Mouse (Mus musculus) gastrocnemius, adult 2 months (tissue): Measurements from ENCODE around the gene D630045J12Rik. TPM values are rescaled to one million over a fixed set of nuclear protein-coding genes. Genes with fewer than 3 reads are reported as not detected.

Source experiments
- DNase-seq: peaks from one replicate; pipeline ENCODE4 v3.0.0; 2022
- H3K27ac ChIP-seq: fragments of 200-600 bp; 2 replicates; pipeline ENCODE4 v1.8.1; 2022; ENCODE audit warnings: mild to moderate bottlenecking
- H3K4me3 ChIP-seq: fragments of 200-600 bp; 2 replicates; pipeline ENCODE4 v1.8.1; 2022; ENCODE audit warnings: mild to moderate bottlenecking, moderate library complexity
- CTCF ChIP-seq: fragments of 200-600 bp; IDR thresholded peaks from 2 replicates; pipeline ENCODE4 v1.8.1; 2022; ENCODE audit warnings: antibody characterized with exemption, mild to moderate bottlenecking, moderate library complexity
- intact Hi-C: fragments of 180-260 bp; cut with DNase I; formaldehyde crosslinking; loops from one replicate; pipeline ENCODE4 v1.15.1; 2025
- total RNA-seq, 2 experiments: library from RNA; stranded (reverse); gene quantifications; 2 replicates each; pipeline ENCODE4 v1.2.3; 2021

D630045J12Rik gene
- total RNA-seq, 2 experiments from 2014 or later, result 0.26 to 0.47 TPM

DNA sequence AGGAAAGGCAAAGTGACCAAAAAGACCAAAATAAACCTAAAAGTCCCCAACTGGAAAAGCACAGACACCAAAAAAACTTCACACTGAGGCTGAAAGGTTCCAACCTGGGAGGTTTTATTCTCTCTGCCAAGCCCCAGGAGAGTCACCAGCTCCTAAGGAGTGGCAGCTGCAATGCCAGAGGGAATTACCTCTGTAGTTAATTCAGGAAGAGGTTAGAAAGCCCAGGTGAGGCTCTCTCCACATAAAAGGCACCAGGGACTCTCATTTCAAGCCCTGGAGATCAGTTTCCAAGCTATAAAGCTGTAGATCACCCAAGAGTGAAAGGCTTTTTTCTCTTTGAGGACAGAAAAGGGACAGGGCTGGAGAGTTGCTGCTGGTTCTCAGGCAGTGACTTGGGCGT lies 55.1 kb downstream of the D630045J12Rik start:
- TF ChIP-seq CTCF, result no peak
- intact Hi-C loops, result no loop called here
- H3K27ac ChIP-seq, result no peak overlapping the region
- DNase-seq, result no peak
- H3K4me3 ChIP-seq, result no peak overlapping the region

DNA sequence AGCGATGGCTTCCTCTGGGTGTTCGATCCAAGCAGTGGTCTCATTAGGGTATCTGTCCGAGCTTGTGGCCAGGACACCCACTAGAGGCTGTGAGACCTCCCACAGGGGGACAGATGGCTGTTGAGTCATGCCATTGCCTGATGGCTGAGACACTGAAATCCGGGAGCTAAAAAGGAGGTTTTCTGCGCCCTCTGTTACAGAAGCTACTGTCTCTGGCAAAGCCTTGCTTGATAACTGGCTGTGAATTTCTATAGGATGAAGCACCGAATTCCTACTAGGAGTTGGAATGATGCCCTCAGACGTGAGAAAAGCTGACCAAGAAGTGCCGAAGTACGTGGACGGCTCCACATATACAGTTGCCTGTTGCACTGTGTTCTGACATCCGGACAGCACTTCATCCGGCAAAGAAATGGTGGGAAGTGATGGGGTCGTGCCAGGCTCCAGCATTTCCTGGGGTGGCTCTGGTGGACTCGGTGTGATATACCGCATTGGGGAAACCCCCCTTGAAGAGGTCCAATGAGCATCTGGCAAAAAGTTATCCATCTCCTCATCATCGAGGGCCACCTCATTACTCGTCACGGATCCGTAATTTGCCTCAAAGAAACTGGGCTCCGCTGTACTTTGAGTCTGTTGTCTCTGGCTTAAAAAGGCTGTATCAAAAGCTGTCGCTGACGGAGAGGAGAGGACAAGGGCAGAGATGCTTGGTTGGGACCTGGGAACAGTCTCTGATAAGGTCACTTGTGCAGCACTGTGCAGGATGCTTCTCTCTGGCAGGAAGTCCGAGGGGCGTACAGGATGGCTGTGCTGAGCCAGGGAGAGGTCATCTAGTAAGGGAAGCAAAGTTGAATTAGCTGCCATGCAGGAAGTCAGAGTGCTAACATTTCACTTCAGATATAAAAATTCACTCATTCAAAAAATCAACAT lies 57.3 kb downstream of the D630045J12Rik start:
- TF ChIP-seq CTCF, result no peak
- no peak for DNase-seq
- intact Hi-C loops, result no loop called here
- Histone ChIP-seq H3K4me3 (no peak overlapping the region), H3K27ac (no peak overlapping the region)

DNA sequence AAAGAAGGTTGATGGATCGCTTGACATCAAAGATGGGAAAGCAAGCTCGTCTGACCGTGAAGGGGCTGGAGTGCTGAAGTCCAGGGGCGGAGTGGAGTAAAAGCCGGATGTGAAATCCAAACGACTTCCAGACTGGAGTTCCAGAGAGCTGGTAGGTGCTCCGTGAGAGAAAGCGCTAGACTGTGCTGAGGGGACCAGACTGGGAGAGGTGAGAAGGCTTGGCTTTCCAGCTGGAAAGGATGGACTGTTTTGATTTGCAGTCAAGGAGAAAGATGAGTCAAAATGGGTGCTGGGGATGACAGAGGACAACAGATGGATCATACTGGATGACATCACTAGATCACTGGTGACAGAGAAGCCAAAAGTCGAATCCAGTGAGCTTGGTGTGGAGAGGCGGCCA lies 58.5 kb downstream of the D630045J12Rik start:
- no peak for TF ChIP-seq CTCF
- Histone ChIP-seq H3K27ac (no peak overlapping the region), H3K4me3 (no peak overlapping the region)
- intact Hi-C loops, result no loop called here
- DNase-seq, result no peak

DNA sequence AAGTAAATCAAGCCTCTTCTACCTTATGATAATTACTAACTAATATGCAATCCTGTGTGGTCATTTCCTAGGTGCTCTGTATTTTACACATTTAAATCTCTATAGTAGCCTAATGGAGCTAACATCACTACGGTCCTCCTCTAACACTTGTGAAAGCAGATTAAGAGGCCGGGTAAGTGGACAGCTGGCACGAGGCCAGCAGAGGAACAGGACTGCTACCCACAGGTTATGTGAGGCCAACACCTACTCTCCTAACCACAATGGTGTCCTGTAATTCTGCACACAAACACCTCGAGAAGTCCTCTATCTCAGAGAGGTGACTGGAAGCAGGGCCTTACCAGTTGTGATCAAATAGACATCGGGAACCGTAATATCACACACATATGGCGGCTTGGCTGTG lies 59.8 kb downstream of the D630045J12Rik start:
- intact Hi-C loops, result no loop called here
- no peak for TF ChIP-seq CTCF
- Histone ChIP-seq H3K4me3 (no peak overlapping the region), H3K27ac (no peak overlapping the region)
- DNase-seq, result no peak

DNA sequence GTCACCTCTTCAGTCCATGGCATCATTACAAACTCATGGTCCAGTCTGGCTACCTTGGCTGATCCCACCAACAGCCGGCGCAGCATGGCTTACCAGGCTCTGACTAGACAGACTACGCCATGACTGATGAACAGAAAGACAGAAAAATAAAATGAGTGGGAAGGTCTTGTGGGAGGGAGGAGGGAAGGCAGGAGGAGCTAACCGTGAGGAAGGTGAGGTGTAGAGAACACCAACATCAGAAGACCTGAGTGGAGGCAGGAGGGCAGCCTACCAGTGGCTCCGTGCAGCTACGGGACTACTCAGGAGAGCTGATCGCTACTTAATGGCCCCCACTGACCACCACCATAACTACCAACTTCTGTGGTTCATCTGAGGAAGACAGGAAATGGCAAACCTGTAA lies 60.9 kb downstream of the D630045J12Rik start:
- no peak overlapping the region for H3K27ac ChIP-seq
- H3K4me3 ChIP-seq, result no peak overlapping the region
- TF ChIP-seq CTCF, result no peak
- DNase-seq, result no peak
- intact Hi-C loops, result no loop called here

DNA sequence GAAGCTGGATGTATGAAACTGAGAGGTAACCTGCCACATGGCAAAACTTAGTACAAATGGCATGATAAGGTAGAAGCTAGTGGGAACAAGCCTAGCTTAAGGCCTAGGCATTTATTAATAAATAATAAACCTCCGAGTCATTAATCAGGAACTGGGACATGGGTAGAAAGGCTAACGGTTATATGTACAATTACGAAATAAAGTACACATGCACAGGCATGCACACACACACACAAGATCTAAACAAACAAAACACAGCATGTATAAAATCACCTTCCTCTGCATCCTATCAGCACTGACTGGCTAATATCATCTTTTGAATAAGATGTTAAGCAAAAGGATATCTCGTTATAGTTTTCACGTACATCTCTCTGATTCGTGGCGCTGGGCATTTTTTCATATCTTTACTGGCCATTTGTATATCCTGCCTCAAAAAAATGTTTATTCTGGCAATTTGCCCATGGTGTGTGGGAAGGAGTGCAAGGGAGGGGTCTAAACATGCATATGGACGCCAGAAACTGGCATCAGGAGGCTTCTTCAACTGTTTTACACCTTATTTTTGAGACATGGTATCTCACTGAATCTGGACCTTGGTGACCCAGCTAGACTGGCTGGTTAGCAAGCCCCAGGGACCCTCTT lies 67.4 kb downstream of the D630045J12Rik start:
- no peak for DNase-seq
- no peak for TF ChIP-seq CTCF
- intact Hi-C loops, result no loop called here
- H3K4me3 ChIP-seq, result no peak overlapping the region
- no peak overlapping the region for H3K27ac ChIP-seq

DNA sequence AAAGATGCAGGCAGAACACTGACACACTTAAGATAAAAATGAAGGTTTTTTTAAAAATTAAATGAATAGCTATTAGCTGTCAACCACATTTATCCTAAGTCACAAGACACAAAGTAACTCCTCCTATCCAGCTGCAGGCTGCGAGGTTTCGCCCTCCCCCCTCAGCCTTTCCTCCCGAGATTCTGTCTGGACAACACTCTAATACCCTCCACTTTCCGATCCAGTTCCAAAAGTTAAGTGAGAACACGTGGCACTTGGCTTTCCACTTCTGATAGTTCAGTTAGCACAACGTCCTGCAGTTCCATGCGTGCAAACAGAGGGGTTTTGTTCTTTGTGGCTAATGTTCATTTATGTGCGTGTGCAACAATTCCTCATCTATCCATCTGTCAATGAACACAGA lies 69.0 kb downstream of the D630045J12Rik start:
- no peak for TF ChIP-seq CTCF
- no peak overlapping the region for H3K4me3 ChIP-seq
- no peak for DNase-seq
- intact Hi-C loops, result no loop called here
- H3K27ac ChIP-seq, result no peak overlapping the region

DNA sequence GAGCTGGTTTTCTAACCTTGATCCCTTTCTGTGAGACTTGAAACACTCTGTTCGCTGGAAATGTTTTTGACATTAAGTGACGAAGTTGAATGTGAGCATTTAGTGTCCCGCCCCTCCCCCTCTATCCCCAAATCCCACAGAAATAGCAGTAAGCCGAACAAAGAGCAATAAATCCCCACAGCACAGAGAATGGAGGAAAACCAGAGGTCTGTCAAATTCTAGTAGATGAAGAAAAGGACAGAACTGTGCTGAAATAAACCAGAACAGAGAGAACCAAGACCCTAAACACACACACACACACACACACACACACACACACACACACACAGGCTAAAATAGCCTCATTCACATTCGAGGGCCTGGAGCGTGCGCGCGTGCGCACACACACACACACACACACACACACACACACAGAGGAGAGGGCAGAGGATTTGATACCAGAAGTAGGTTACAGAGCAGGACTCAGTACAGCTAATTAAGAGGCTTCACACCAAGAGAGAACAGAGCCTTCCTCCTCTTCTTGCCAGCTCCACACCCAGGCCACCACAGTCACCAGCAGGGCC lies 72.0 kb downstream of the D630045J12Rik start:
- Histone ChIP-seq H3K27ac (no peak overlapping the region), H3K4me3 (no peak overlapping the region)
- TF ChIP-seq CTCF, result no peak
- intact Hi-C loops, result no loop called here
- no peak for DNase-seq

DNA sequence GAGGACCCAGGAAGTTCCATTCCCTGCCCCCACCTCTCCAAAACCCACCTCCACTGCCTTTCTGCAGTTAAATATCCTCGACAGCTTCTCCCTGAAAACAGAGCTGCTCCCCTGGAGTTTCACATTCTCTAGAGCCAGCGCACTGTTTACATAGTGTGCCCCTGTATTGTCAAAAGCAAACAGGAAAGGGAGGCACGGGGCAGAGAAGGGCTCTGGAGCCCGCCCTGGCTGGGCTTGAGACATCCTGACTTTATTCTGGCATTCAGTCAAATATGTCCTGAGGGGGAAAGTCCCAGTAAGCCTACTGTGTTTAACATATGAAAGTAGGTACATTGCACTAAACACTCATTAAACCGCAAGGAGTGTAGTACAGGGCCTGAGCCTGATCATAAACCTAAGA lies 73.1 kb downstream of the D630045J12Rik start:
- TF ChIP-seq CTCF, result no peak
- Histone ChIP-seq H3K4me3 (no peak overlapping the region), H3K27ac (no peak overlapping the region)
- intact Hi-C loops, result no loop called here
- no peak for DNase-seq

DNA sequence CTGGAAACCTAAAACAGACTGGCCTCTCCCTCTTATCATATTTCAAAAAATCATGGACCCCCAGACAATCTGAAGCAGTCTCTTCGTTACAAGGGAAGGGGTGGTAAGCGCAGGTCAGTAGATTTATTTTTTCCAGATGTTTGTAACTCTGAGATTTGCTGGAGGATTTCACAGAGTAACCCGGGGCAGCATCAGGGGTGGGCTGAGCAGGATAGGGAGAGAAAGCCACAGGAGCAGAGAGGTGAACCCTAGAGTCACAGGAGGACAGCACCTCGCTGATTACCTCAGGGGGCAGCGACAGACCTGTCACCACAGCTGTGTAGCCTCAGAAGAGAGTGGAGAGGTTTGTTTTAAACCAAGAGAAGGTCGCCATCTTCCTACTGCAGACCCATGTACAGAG lies 88.4 kb downstream of the D630045J12Rik start:
- no peak overlapping the region for H3K4me3 ChIP-seq
- DNase-seq, result no peak
- TF ChIP-seq CTCF, result no peak
- intact Hi-C loops, result loop anchor here (10.0 kb wide), 1 partner anchor 139 kb away; no protein-coding TSS in a partner anchor
- H3K27ac ChIP-seq, result no peak overlapping the region

DNA sequence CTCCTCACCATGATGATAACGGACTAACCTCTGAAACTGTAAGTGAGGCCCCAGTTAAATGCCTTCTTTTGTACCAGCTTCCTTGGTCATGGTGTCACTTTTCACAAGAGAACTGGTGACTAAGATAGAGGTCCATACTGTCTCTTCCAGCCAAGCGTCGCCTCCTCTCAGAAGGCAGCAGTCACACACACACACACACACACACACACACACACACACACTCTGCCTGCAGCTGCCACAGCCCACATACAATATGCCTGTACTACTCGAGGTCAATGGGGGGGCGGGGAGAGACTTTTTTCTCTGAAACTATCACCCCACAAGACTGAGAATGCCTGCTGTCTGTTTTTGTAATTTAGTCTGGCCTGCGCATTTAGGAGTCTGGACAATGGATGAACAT lies 89.1 kb downstream of the D630045J12Rik start:
- TF ChIP-seq CTCF, result no peak
- DNase-seq, result no peak
- intact Hi-C loops, result loop anchor here (10.0 kb wide), 1 partner anchor 140 kb away; no protein-coding TSS in a partner anchor
- Histone ChIP-seq H3K27ac (no peak overlapping the region), H3K4me3 (no peak overlapping the region)

DNA sequence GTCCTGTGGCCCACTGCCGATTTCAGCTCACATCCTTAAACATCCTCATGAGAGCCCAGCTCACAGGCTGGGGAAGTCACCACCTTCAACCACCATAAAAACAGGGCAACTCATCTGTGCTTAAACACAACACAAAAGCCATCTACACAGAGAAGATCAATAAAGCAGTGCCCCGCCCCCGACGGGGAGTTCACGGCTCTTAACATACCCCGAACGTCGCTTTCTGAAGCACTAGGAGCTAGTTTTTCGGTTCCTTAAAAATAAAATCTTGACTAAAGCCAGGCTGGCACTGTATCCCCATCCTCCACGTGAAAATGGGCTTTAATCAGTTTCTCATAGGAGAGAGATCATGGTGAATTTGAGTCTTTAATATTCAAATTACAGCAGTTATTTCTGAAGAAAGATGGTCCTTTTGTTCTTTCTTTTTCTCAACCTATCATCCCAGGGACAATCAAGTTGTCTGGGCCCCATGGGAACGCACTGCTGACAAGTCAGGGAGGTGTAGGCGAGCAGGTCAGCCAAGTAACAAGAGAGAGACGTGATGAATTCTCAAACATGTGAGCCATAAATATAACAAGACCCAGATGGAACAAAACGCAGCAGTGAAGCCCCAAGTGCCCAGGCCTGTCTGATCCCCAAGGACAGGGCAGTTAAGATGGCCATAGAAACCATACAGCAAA lies 90.8 kb downstream of the D630045J12Rik start:
- TF ChIP-seq CTCF, result no peak
- no peak overlapping the region for H3K27ac ChIP-seq
- no peak overlapping the region for H3K4me3 ChIP-seq
- DNase-seq, result no peak
- intact Hi-C loops, result loop anchor here (10.0 kb wide), 1 partner anchor 142 kb away; no protein-coding TSS in a partner anchor
